Mouse (Mus musculus): ENCODE data around the gene Nfkbid.

DNA sequence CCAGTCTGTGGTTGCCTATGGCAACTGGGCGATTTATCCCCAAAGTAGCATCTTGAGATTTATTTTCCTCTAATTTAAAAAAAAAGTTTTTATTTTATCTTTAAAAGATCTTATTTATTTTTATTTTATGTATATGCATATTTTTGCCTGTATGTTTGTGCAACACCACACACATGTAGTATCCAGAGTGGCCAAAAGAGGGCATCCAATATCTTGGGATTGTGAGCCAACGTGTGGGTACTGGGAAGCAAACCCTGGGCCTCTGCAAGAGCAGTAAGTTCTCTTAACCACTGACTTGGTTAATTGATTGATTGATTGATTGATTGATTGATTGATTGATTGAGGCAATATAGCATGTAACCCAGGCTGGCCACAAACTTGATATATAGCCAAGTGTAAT is 26.7 kb upstream of the Nfkbid start:
- TF ChIP-seq CTCF (IDR thresholded peaks at IDR 0.05; ENCODE audit: control insufficient read depth, insufficient read depth, insufficient read length) (no peak), MYOD1 (IDR thresholded peaks at IDR 0.05; ENCODE audit: control insufficient read depth, insufficient read length, low read depth) (no peak), MYOG (IDR thresholded peaks at IDR 0.05; ENCODE audit: control insufficient read depth, extremely low read depth, insufficient read length) (no peak), MAX (IDR thresholded peaks at IDR 0.05) (no peak)

All from C2C12 (cell line).